Mouse (Mus musculus) liver, embryonic 15.5 days (tissue): ENCODE measurements at regions not wholly inside any gene's neighbourhood (a gene's known extent, or its start where the extent isn't known, plus 50 kb on each side); places are given as distances from the start of the nearest gene placed in this dataset.

ENCODE experiments used
- ATAC-seq: fragments of 200-750 bp; cut with Nextera tagmentation; 2 replicates; pipeline ENCODE4 v1.8.0; 2017; ENCODE audit warnings: moderate number of reproducible peaks, mild to moderate bottlenecking, moderate library complexity; ENCODE audit not compliant: insufficient read depth
- H3K27ac ChIP-seq: fragments of 300-500 bp; sonication (generic); replicated peaks from 2 replicates; pipeline ENCODE4 v1.5.1; 2015; ENCODE audit warnings: mild to moderate bottlenecking, inconsistent platforms
- H3K27me3 ChIP-seq: fragments of 300-500 bp; sonication (generic); 2 replicates; pipeline ENCODE4 v1.6.1; 2015; ENCODE audit warnings: mild to moderate bottlenecking, inconsistent platforms
- H3K36me3 ChIP-seq: fragments of 300-500 bp; sonication (generic); replicated peaks from 2 replicates; pipeline ENCODE4 v1.6.1; 2015; ENCODE audit warnings: moderate library complexity, mild to moderate bottlenecking, inconsistent platforms
- H3K4me1 ChIP-seq: fragments of 300-500 bp; sonication (generic); replicated peaks from 2 replicates; pipeline ENCODE4 v1.6.1; 2015; ENCODE audit warnings: inconsistent platforms
- H3K4me2 ChIP-seq: fragments of 300-500 bp; sonication (generic); 2 replicates; pipeline ENCODE4 v1.6.1; 2015; ENCODE audit warnings: moderate library complexity, mild to moderate bottlenecking, inconsistent platforms
- H3K4me3 ChIP-seq: fragments of 300-500 bp; sonication (generic); replicated peaks from 2 replicates; pipeline ENCODE4 v1.5.1; 2015; ENCODE audit warnings: mild to moderate bottlenecking, inconsistent platforms
- H3K9ac ChIP-seq: fragments of 300-500 bp; sonication (generic); 2 replicates; pipeline ENCODE4 v1.6.1; 2015; ENCODE audit warnings: moderate library complexity, mild to moderate bottlenecking, inconsistent platforms
- H3K9me3 ChIP-seq: fragments of 300-500 bp; sonication (generic); replicated peaks from 2 replicates; pipeline ENCODE4 v1.6.1; 2016; ENCODE audit warnings: inconsistent platforms
- WGBS: fragments of 180-500 bp; shearing (Covaris S2); methylation state at CpG from one replicate; pipeline ENCODE4 v1.1.7; 2015; ENCODE audit warnings: mixed read lengths; ENCODE audit not compliant: insufficient replicate concordance; 5-methylcytosine and 5-hydroxymethylcytosine counted together

DNA sequence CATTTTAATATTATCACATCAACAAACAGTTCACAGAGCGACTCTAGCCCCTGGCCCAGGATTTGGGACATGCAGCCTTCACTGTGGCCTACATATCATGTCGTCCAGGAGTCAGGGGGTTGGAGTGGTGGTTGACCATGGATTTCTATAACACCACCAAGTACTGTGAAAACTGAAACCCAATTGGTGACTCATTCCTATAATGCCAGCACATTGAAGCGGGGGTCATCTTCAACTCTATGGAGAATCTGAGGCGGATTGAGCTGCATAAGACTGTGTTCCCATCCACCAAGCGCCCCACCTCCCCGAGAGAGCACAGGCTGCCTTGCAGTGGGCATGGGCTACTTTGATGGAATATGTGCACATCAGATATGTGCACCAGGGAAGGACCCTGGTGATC, 89.6 kb downstream of the Cstad start:
- Histone ChIP-seq H3K9ac (no peak overlapping the region), H3K9me3 (no peaks in the 10 kb centered on the region; the same call in 1 of the 2 replicates), H3K27ac (peak overlapping the region; percentile 33; the same call in 1 of the 2 replicates), H3K4me2 (no peak overlapping the region), H3K36me3 (no peaks in the 10 kb centered on the region), H3K4me1 (no peaks in the 10 kb centered on the region), H3K4me3 (no peak overlapping the region), H3K27me3 (peaks cover 10% of the 10 kb centered on the region)
- 66% methylated on average over 6 of the region's 6 CpGs for WGBS
- no peak for ATAC-seq

- Histone ChIP-seq H3K9me3 (no peaks in the 10 kb centered on the region; the same call in 1 of the 2 replicates), H3K9ac (no peak overlapping the region), H3K4me1 (peaks cover 10% of the 10 kb centered on the region; the same call in 1 of the 2 replicates), H3K4me2 (no peak overlapping the region), H3K36me3 (no peaks in the 10 kb centered on the region), H3K27ac (no peak overlapping the region), H3K27me3 (peaks cover 19% of the 10 kb centered on the region), H3K4me3 (no peak overlapping the region)
- no peak for ATAC-seq
- WGBS, result 36% methylated on average over 5 of the region's 5 CpGs
Measured at GRCm38 (mm10) chr2:30682146-30682825, 87.4 kb downstream of the Cstad start.

GRCm38 (mm10) chr2:30681642-30682041, 86.8 kb downstream of the Cstad start:
- Histone ChIP-seq H3K9me3 (no peaks in the 10 kb centered on the region; the same call in 1 of the 2 replicates), H3K4me2 (no peak overlapping the region), H3K36me3 (no peaks in the 10 kb centered on the region), H3K4me3 (no peak overlapping the region), H3K4me1 (peaks cover 15% of the 10 kb centered on the region), H3K27me3 (peaks cover 20% of the 10 kb centered on the region), H3K27ac (no peak overlapping the region), H3K9ac (no peak overlapping the region)
- no peak for ATAC-seq
- WGBS, result 72% methylated on average over 2 of the region's 2 CpGs

- ATAC-seq, result no peak
- Histone ChIP-seq H3K9ac (no peak overlapping the region), H3K9me3 (no peaks in the 10 kb centered on the region; the same call in 1 of the 2 replicates), H3K4me2 (no peak overlapping the region), H3K4me3 (no peak overlapping the region), H3K27ac (no peak overlapping the region), H3K27me3 (peaks cover 32% of the 10 kb centered on the region), H3K4me1 (peaks cover 17% of the 10 kb centered on the region), H3K36me3 (no peaks in the 10 kb centered on the region)
Measured at GRCm38 (mm10) chr2:30679041-30679440, 84.2 kb downstream of the Cstad start.

DNA sequence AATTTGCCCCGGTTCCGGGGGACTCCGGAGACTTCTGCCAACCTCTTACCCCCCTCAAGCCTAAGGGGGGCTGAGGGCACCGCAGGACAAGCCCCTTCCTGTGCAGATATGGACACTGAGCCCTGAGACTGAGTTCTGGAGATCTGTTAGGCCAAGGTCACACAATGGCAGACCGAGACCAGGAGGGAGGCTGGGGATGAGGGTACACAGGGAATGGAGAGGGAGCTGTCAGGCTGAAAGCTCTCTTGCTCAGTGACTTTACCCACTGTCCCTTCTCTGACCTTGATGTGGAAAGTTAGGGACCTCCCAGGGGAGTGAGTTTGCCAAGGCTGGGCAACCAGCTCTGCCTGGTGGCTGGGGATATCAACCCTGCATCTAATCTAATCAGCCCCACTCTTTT, 82.7 kb downstream of the Cstad start:
- Histone ChIP-seq H3K4me1 (peaks cover 17% of the 10 kb centered on the region), H3K4me2 (peak overlapping the region; percentile 52), H3K27me3 (peaks cover 32% of the 10 kb centered on the region), H3K9me3 (no peaks in the 10 kb centered on the region; the same call in 1 of the 2 replicates), H3K27ac (0 out of 2 replicates have a peak overlapping the region, but pooled peaks have one; percentile 55), H3K9ac (no peak overlapping the region), H3K36me3 (no peaks in the 10 kb centered on the region), H3K4me3 (peak overlapping the region; percentile 25)
- no peak for ATAC-seq
- WGBS, result 8% methylated on average over 5 of the region's 5 CpGs

DNA sequence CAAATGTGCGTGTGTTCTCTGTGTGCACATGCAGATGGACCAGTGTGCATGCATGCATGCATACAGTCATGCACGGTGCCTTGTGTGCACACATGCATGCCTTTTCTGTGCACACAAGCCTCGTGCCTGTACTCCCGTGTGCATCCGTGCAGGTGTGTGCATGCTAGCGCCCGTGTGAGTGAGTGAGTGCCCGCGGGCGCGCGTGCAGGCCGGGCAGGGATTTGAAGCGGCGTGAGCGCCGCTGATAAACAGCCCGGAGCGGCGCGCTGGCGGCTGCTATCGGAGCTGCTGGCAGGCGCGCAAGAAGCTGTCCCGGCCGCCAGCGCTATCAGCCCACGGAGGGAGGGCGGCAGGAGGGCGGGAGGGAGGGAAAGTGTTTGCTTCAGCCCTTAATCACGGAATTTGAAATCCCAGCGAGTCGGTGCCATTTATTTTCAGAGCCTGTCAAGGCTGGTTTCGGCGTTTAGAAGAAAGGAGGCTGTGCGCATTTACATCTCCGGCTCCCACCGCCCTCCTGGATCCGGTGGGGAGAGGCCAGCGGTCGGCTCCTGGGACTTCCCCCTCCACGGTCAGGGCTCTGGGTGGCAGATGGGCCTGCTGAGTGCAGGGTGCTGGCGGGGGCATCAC, 82.1 kb downstream of the Cstad start:
- under 1% methylated on average over 44 of the region's 44 CpGs for WGBS

DNA sequence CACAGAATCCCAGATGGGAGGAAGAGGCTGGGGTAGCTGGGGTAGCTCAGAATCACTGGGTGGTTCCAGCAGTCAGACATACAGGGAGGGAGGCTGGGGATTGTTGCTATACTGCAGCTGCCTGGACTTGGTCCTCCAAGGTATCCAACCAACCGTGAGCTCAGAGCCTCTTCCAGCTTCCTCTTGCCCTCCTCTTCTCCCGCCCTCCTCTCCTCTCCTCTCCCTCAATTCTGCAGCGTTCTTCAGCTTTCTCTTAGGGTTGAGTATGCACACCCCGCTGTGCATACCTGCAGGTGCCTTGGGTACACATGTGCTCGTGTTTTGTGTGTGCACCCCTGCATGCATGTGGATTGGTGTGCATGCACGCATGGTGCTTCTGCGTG, 81.6 kb downstream of the Cstad start:
- 4% methylated on average over 7 of the region's 7 CpGs for WGBS
- no peaks in the 10 kb centered on the region for H3K36me3 ChIP-seq
- H3K9me3 ChIP-seq, result no peaks in the 10 kb centered on the region; the same call in 1 of the 2 replicates
- H3K4me2 ChIP-seq, result peak overlapping the region; percentile 52
- peaks cover 32% of the 10 kb centered on the region for H3K27me3 ChIP-seq
- H3K9ac ChIP-seq, result no peak overlapping the region
- ATAC-seq, result no peak
- no peak overlapping the region for H3K27ac ChIP-seq
- peaks cover 17% of the 10 kb centered on the region for H3K4me1 ChIP-seq
- no peak overlapping the region for H3K4me3 ChIP-seq

More for the DNA sequence above, 82.1 kb downstream of the Cstad start:
- Histone ChIP-seq H3K27me3 (peaks cover 32% of the 10 kb centered on the region), H3K4me3 (peak overlapping the region; percentile 25), H3K9ac (0 out of 2 replicates have a peak overlapping the region, but pooled peaks have one; percentile 9), H3K9me3 (no peaks in the 10 kb centered on the region; the same call in 1 of the 2 replicates), H3K4me1 (peaks cover 17% of the 10 kb centered on the region), H3K36me3 (no peaks in the 10 kb centered on the region), H3K27ac (0 out of 2 replicates have a peak overlapping the region, but pooled peaks have one; percentile 55), H3K4me2 (peak overlapping the region; percentile 52)
- ATAC-seq, result 0 out of 2 replicates have a peak, but pooled peaks have one; percentile 37

DNA sequence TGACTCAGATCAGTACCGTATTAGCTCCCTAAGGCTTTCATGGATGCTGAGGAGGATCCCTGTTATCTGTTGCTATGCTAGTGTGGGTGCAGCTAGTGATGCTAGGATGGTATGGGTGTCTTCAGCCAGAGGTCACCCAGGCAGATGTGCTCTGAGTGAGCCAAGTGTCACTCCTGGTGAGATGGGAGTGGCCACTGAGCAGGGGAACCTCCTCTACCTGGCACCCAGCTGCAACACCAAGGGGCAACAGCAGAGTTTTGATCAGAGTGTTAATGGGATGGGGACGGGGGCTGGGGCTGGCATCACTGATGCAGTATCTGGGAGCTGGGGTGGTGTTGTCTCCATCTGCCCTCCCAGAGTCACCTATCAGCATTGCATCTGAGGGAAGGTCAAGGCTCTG, 81.0 kb downstream of the Cstad start:
- 53% methylated on average over 2 of the region's 2 CpGs for WGBS
- H3K27me3 ChIP-seq, result peaks cover 32% of the 10 kb centered on the region
- H3K9me3 ChIP-seq, result no peaks in the 10 kb centered on the region; the same call in 1 of the 2 replicates
- H3K4me2 ChIP-seq, result no peak overlapping the region
- H3K9ac ChIP-seq, result no peak overlapping the region
- H3K4me3 ChIP-seq, result no peak overlapping the region
- no peak overlapping the region for H3K27ac ChIP-seq
- ATAC-seq, result no peak
- H3K4me1 ChIP-seq, result peaks cover 17% of the 10 kb centered on the region
- H3K36me3 ChIP-seq, result no peaks in the 10 kb centered on the region

- 0 out of 2 replicates have a peak, but pooled peaks cover 3% of the 10 kb centered on the region for H3K4me1 ChIP-seq
- H3K9ac ChIP-seq, result no peak overlapping the region
- H3K4me2 ChIP-seq, result no peak overlapping the region
- 58% methylated on average over 5 of the region's 5 CpGs for WGBS
- peaks cover 11% of the 10 kb centered on the region for H3K27me3 ChIP-seq
- no peaks in the 10 kb centered on the region for H3K36me3 ChIP-seq
- no peak for ATAC-seq
- H3K27ac ChIP-seq, result no peak overlapping the region
- H3K4me3 ChIP-seq, result no peak overlapping the region
- no peaks in the 10 kb centered on the region for H3K9me3 ChIP-seq
Measured at GRCm38 (mm10) chr2:30670836-30671586, 76.2 kb downstream of the Cstad start.

- H3K27me3 ChIP-seq, result 0 out of 2 replicates have a peak, but pooled peaks cover 5% of the 10 kb centered on the region
- no peak overlapping the region for H3K9ac ChIP-seq
- H3K4me1 ChIP-seq, result 0 out of 2 replicates have a peak, but pooled peaks cover 3% of the 10 kb centered on the region
- no peaks in the 10 kb centered on the region for H3K36me3 ChIP-seq
- H3K27ac ChIP-seq, result no peak overlapping the region
- no peaks in the 10 kb centered on the region for H3K9me3 ChIP-seq
- no peak for ATAC-seq
- H3K4me3 ChIP-seq, result no peak overlapping the region
- H3K4me2 ChIP-seq, result no peak overlapping the region
- WGBS, result 15% methylated on average over 8 of the region's 8 CpGs
Measured at GRCm38 (mm10) chr2:30667468-30667867, 72.6 kb downstream of the Cstad start.

GRCm38 (mm10) chr2:30661147-30661546, 66.3 kb downstream of the Cstad start:
- H3K9ac ChIP-seq, result no peak overlapping the region
- peaks cover 33% of the 10 kb centered on the region for H3K4me1 ChIP-seq
- no peak for ATAC-seq
- no peaks in the 10 kb centered on the region for H3K36me3 ChIP-seq
- no peaks in the 10 kb centered on the region for H3K9me3 ChIP-seq
- H3K27me3 ChIP-seq, result peaks cover 11% of the 10 kb centered on the region
- H3K4me2 ChIP-seq, result no peak overlapping the region
- no peak overlapping the region for H3K4me3 ChIP-seq
- H3K27ac ChIP-seq, result no peak overlapping the region
- 58% methylated on average over 10 of the region's 10 CpGs for WGBS
